In the genomic region with DNA sequence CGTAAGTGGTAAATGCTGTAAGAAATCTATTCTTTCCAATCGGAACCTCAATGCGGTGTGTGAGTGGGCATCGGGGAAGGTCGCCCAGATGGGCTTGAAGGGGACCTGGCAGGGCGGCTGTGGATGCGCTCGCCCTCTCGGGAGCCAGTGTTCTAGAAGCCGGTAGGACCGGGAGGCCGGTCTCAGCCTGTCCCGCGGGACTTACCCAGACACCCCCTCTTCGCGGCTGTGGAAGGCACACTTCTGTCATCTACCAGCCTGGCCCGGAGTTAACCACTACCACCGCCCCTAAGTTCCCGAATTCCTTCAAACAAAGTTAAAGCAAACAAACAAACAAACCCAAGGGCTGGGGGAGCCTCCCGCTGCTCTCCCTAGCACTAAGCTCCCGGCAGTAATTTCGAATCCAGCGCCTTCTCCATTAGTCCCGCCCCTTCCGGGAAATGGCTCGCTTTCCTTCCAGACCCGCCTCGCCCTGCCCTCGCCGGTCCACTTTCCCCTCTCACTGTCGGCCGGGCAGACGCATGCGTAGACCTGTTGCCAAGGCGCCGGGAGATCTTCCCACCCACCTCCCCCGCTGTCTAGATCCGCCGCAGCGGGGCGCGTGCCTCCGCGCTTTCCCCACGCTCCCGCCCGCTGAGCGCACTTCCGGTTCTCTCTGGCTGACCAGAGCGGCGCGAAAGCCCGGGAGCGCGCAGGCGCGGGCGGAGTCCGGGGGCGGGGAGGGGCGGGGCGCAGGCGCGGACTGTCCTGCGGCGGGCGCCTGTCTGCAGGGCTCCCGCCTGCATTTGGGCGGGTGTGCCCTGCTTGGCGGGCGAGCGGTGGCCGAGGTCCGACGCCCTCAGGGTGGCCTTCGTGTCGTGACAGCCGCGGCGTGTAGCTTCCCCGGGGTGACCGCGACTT, we compare ENCODE assay signal across 8 mouse cellular contexts. TPM values are rescaled to one million over a fixed set of nuclear protein-coding genes. Genes with fewer than 3 reads are reported as not detected.
A peak's percentile ranks its signal among the peaks of the same experiment; 100 is the strongest.
DNase-seq lines count a peak whose midpoint lies in the region; ATAC-seq lines count a peak whose summit lies in the region.

A gene (minus strand): TSS at position 420 of the 900 bp plus-strand sequence.
A gene (plus strand): TSS at position 505 of the 900 bp plus-strand sequence.

- peak within 1 kb of the TSS; percentile 93 for H3K27ac ChIP-seq in hindbrain, embryonic 16.5 days (ENCODE audit: low read depth, low read length)
- peak within 1 kb of the TSS; percentile 68 for H3K27ac ChIP-seq in macrophage

- no peaks in the 10 kb centered on the region for H3K27me3 ChIP-seq in hindbrain, embryonic 16.5 days (replicated peaks; ENCODE audit: control insufficient read depth, insufficient read depth, low read length)

- H3K36me3 ChIP-seq in hindbrain, embryonic 16.5 days (ENCODE audit: control insufficient read depth, insufficient read depth, low read length): no peaks in the 10 kb centered on the region
- no peaks in the 10 kb centered on the region for H3K36me3 ChIP-seq in macrophage (ENCODE audit: inconsistent target)

- H3K79me2 ChIP-seq in macrophage (ENCODE audit: inconsistent target): peaks cover 80% of the 10 kb centered on the region

- H3K9me3 ChIP-seq in hindbrain, embryonic 16.5 days (ENCODE audit: control insufficient read depth, low read length): no peaks in the 10 kb centered on the region

- DNase-seq in WW6 (ENCODE audit: low read depth, low spot score): peak; percentile 97
- peak; percentile 79 to 91 for DNase-seq in cerebellum, postnatal 4 days (ENCODE audit: low spot score in 2 of 2)
- peak; percentile 96 for DNase-seq in gastrocnemius, adult 18-20 months (ENCODE audit: low spot score)
- peak; percentile 91 to 94 for DNase-seq in left cerebral cortex, adult 18-20 months (ENCODE audit: low spot score in 2 of 2)
- DNase-seq in right cerebral cortex, adult 18-20 months: peak; percentile 93
- DNase-seq in urinary bladder, postnatal 10 days (ENCODE audit: low spot score): peak; percentile 77

- peak within 1 kb of the TSS; percentile 98 for H3K9ac ChIP-seq in hindbrain, embryonic 16.5 days (ENCODE audit: low read depth, low read length)

- ATAC-seq in hindbrain, embryonic 16.5 days: peak; percentile 99

- peak within 1 kb of the TSS; percentile 99 for H3K4me2 ChIP-seq in hindbrain, embryonic 16.5 days (ENCODE audit: low read length)

- H3K4me3 ChIP-seq in hindbrain, embryonic 16.5 days (ENCODE audit: low read length): peak within 1 kb of the TSS; percentile 95
- peak within 1 kb of the TSS; percentile 93 for H3K4me3 ChIP-seq in macrophage (ENCODE audit: inconsistent target)

- under 1% methylated on average over 78 of the region's 83 CpGs for WGBS in hindbrain, embryonic 16.5 days
- WGBS in macrophage (ENCODE audit: missing documents): under 1% methylated on average over 81 of the region's 83 CpGs

- H3K4me1 ChIP-seq in hindbrain, embryonic 16.5 days (ENCODE audit: control insufficient read depth, insufficient read depth, low read depth, low read length): peaks cover 31% of the 10 kb centered on the region

RNA-seq across cellular contexts. Expression of the first gene that starts in this region (rescaled TPM):
- total RNA-seq in gastrocnemius, adult 18-20 months (2021): 1 to 10 TPM; 2.4 to 4.6 TPM
- 2.1 and 2.4 TPM in 2 replicates for polyA plus RNA-seq in hindbrain, embryonic 16.5 days (2015; fragmentation: Nextera tagmentation; extraction: Ambion mirVana)
- 1 to 10 TPM; 1.5 to 2.5 TPM for total RNA-seq in left cerebral cortex, adult 18-20 months (2021)
- total RNA-seq in macrophage (2018; cell fraction: chromatin; rRNA removed): 10 to 100 TPM in 2 of 26 experiments, 1 to 10 TPM in 24; 1.1 to 16.9 (median 4.5) TPM
- total RNA-seq in macrophage (2018; cell fraction: cytosol; rRNA removed): 1 to 10 TPM in 15 of 26 experiments, under 1 TPM in 11; 0.53 to 2.4 (median 1.1) TPM
- total RNA-seq in macrophage (2018; cell fraction: nucleus; rRNA removed): 10 to 100 TPM in 2 of 26 experiments, 1 to 10 TPM in 24; 1.0 to 14.0 (median 2.7) TPM
- polyA plus RNA-seq in macrophage (2018): 0.56 to 3.2 TPM (median 1.6 TPM) in 3 replicates

RNA-seq across cellular contexts. Expression of the second gene that starts in this region (rescaled TPM):
- 10 to 100 TPM; 27.1 to 35.7 TPM for total RNA-seq in gastrocnemius, adult 18-20 months (2021)
- polyA plus RNA-seq in hindbrain, embryonic 16.5 days (2015; fragmentation: Nextera tagmentation; extraction: Ambion mirVana): 92.8 and 99.3 TPM in 2 replicates
- 10 to 100 TPM; 30.4 to 33.4 TPM for total RNA-seq in left cerebral cortex, adult 18-20 months (2021)
- 100 to 1,000 TPM in 1 of 26 experiments, 10 to 100 TPM in 25; 31.9 to 116 (median 70.4) TPM for total RNA-seq in macrophage (2018; cell fraction: chromatin; rRNA removed)
- total RNA-seq in macrophage (2018; cell fraction: cytosol; rRNA removed): 10 to 100 TPM; 20.5 to 31.8 (median 25.2) TPM
- total RNA-seq in macrophage (2018; cell fraction: nucleus; rRNA removed): 10 to 100 TPM; 23.0 to 83.5 (median 44.2) TPM
- polyA plus RNA-seq in macrophage (2018): 20.6 to 33.2 TPM (median 26.8 TPM) in 3 replicates

Comparison
In these comparisons a context has a peak if more than half of its experiments do, and no peak if none do; other contexts are left out.
1. Peak in every context shown above with its lines: DNase-seq, ATAC-seq, H3K4me3 ChIP-seq and H3K27ac ChIP-seq.